In the genomic region with DNA sequence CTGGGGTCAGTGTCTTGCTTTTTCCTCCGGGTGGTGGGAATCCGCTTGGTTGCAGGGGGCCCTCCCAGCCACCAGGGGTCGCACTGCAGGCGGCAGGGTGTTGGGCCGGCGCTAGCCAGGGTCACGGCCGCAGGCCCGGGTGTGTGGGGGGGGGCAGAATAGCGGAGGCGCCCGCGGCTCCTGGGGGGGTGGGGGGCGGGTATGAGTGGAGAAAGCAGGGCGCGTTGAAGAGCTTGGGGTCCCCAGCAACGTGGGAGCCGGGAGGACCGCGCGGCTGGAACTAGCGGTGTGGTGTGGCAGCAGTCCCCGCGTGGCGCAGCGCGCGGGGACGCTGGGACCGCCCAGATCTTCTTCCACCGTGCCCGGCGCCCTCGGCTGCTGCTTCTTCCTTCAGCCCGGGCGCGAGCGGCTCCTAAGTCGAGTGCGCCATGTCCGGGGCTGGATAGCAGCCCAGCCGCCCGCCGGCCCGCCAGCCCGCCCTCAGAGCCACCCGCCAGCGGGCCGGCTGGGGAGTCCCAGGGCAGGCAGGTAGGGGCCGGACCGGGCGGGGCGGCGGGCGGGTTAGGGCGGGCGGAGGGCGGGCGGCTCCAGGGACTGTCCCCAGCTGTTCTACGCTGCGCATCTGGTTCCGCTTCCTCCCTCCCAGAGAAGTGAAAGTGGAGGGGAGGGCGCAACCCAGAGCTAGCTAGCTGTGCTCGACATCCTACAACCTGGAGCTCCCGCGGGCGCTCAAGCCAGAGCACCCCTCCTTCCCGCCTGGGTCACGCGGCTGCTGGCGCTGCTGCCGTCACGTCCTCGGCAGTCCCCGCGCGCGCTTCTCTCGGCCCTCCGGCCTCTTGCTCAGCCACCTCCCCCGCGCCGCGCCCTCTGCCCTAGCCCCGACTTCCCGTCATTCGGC, we compare ENCODE assay signal across 8 mouse cellular contexts. TPM values are rescaled to one million over a fixed set of nuclear protein-coding genes. Genes with fewer than 3 reads are reported as not detected.
DNase-seq lines count a peak whose midpoint lies in the region; ATAC-seq lines count a peak whose summit lies in the region.

Gene Dennd4b (plus strand): TSS at position 152 of the 898 bp plus-strand sequence.

- peak; percentile 91 for DNase-seq in adipocyte (ENCODE audit: low spot score)
- DNase-seq in embryo, embryonic 10 days (ENCODE audit: low spot score): peak; percentile 85
- peak; percentile 97 for DNase-seq in gastrocnemius, postnatal 10 days
- peak; percentile 47 for DNase-seq in hindlimb bud, embryonic 11.5 days (ENCODE audit: extremely low spot score, low read depth, low spot score)
- DNase-seq in left cerebral cortex, adult 8-10 months (ENCODE audit: low spot score in 2 of 2): peak; percentile 81 to 84
- peak; percentile 88 for DNase-seq in right cerebral cortex, adult 18-20 months
- peak; percentile 84 for DNase-seq in urinary bladder, adult 2 months (ENCODE audit: low spot score)

- ATAC-seq in megakaryocyte, adult 5-6 weeks (ENCODE audit: poor library complexity, severe bottlenecking): peak; percentile 70

RNA-seq across cellular contexts. Expression of gene Dennd4b, which starts in this region (rescaled TPM):
- total RNA-seq in gastrocnemius, postnatal 10 days (2021): 10 to 100 TPM; 36.0 to 38.9 TPM
- total RNA-seq in left cerebral cortex, adult 8-10 months (2022): 10 to 100 TPM; 35.2 to 38.6 (median 37.1) TPM
- 30.8 and 38.1 TPM in 2 replicates for total RNA-seq in megakaryocyte, adult 5-6 weeks (2015)
- total RNA-seq in megakaryocyte, adult 5-6 weeks (2017): 20.0 and 21.2 TPM in 2 replicates
- 15.0 and 15.4 TPM in 2 replicates for polyA plus RNA-seq in urinary bladder, adult 2 months (2012; rRNA removed)

Comparison
In these comparisons a context has a peak if more than half of its experiments do, and no peak if none do; other contexts are left out.
1. Peak in every context shown above with its lines: DNase-seq and ATAC-seq.
2. DNase-seq: peak in every context shown above with its lines; median percentile 97 in gastrocnemius, postnatal 10 days; 91 in adipocyte; 88 in right cerebral cortex, adult 18-20 months; 85 in embryo, embryonic 10 days; 84 in urinary bladder, adult 2 months; 82 in left cerebral cortex, adult 8-10 months; 47 in hindlimb bud, embryonic 11.5 days.